Mouse (Mus musculus): ENCODE measurements around the gene Ints13.
A peak's percentile ranks its signal among the peaks of the same experiment; 100 is the strongest.
"Not testable (repeated sequence)": the region's sequence is repeated elsewhere in the genome, so short reads cannot be mapped to it uniquely, and the experiment has no call there.

The Ints13 gene

GRCm38 (mm10) chr6:146577310-146578109 is at the start of gene Ints13:
Gene Ints13 (minus strand): TSS chr6:146577835.
- peak; percentile 95 for DNase-seq

GRCm38 (mm10) chr6:146616670-146617069 is 39.0 kb upstream of the Ints13 start:
- DNase-seq, result no peak

- no peak for DNase-seq
Measured at GRCm38 (mm10) chr6:146615891-146616290, 38.3 kb upstream of the Ints13 start.

DNA sequence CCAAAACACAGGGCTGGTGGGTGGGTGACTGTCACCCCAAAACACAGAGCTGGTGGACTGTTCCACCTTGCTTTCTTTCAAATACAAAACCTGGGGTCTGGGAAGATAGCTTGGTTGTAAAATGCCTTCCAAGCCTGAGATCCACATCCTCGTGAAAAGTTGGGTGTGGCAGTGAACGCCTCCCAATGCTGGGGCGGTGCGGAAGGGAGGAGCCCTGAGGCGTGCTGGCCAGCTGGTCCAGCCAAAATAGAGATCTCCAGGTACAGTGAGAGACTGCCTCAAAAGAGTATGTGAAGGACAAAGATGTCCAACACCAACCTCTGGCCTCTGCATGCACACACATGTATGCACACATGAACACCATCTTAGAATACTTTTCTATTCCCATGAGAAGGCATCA is 36.9 kb upstream of the Ints13 start:
- no peak for DNase-seq

- no peak for DNase-seq
Measured at GRCm38 (mm10) chr6:146613907-146614306, 36.3 kb upstream of the Ints13 start.

DNA sequence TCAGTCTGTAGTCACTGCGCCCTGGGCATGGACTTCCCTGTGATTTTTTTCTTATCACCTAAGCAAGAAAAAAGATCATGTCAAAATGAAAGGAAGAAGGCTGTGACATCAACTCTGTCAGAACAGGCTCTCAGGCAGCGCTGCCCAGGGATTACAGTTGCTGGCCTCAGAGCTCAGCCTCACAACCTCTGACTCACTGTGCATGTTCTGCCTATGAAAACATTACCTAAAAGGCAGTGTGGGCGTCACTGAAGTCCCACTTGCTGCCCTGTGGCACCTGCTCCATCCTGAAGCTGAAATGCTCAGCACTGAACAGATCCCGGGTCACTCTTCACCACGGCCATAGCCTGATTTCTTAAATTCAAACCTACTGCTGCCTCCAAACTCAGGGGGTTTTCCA is 35.1 kb upstream of the Ints13 start:
- no peak for DNase-seq

GRCm38 (mm10) chr6:146611897-146612296 is 34.3 kb upstream of the Ints13 start:
- DNase-seq, result no peak

- DNase-seq, result no peak
Measured at GRCm38 (mm10) chr6:146611385-146611784, 33.8 kb upstream of the Ints13 start.

- no peak for DNase-seq
Measured at GRCm38 (mm10) chr6:146603651-146604050, 26.0 kb upstream of the Ints13 start.

DNA sequence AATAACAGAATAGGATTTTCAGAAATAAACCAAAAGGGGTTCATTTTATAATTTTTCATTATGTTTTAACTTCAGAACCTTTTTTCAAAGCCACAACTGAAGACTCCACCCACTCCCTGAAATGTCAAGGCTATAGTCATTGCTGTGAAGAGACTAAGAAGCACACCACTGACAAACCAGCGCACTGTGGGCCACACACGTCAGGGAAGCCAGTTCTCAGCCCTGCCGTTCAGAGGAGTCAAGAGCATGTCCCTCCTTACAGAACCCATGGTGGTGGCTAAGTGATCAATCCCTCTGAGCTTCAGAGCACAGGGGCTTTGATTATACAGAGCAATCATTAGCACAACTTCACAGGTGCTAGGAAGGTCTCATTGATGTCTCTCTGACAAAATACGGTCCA is 25.0 kb upstream of the Ints13 start:
- no peak for DNase-seq

- DNase-seq, result no peak
Measured at GRCm38 (mm10) chr6:146585134-146585533, 7.5 kb upstream of the Ints13 start.

GRCm38 (mm10) chr6:146583366-146584046 is 5.9 kb upstream of the Ints13 start:
- DNase-seq, result no peak

DNA sequence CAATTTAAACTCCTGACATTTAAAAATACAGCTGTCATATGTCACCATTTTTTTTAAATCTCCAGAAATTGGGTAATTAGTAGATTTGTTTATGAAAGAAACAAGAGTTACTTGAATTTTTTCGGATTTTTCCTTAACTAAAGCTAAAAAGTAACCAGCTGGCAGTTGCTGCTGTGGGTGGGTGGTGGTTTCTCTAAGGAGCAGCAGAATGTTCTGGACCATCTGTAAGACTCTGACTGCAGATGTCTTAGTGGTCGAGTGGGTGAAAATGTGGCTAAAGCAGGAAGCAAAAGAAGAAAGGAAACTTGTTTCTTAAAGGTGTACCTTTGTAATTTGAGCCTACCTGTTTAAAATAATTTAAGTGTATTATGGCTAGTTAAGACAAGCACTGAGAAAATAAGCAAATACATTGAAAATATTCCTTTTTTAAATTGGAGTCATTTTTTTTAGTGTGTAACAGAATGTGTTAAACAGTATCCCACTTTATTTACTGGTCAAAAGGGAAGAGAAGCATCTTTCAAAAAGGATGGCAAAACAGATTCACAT is 2.8 kb upstream of the Ints13 start:
- no peak for DNase-seq

GRCm38 (mm10) chr6:146578586-146578985 is 951 bp upstream of the Ints13 start:
- DNase-seq, result no peak

GRCm38 (mm10) chr6:146578111-146578531 is 486 bp upstream of the Ints13 start:
- peak; percentile 67 to 70 for DNase-seq

DNA sequence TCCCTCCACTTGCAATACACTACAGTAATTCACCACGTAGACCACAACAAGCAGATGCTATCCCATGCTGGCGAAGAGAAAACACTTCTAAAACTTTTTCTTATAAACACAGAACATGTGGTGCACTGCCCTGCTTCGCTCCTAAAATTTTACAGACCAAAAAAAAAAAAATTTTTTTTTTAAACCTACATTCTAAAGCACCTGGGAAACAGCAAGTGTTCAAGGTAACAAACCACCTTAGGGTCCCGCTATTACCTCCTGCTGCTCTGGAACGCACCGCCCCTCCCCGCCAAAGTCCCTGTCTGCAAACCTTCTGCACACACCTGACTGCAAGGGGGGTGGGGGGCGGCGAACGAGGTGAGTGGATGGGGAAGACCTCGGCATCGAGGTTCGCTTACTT is 732 bp downstream of the Ints13 start, which contains the start of gene Fgfr1op2:
Gene Fgfr1op2 (plus strand): TSS at position 301 of the 400 bp plus-strand sequence.
- DNase-seq, result no peak

GRCm38 (mm10) chr6:146572073-146572472 is 5.6 kb downstream of the Ints13 start:
- DNase-seq, result no peak

DNA sequence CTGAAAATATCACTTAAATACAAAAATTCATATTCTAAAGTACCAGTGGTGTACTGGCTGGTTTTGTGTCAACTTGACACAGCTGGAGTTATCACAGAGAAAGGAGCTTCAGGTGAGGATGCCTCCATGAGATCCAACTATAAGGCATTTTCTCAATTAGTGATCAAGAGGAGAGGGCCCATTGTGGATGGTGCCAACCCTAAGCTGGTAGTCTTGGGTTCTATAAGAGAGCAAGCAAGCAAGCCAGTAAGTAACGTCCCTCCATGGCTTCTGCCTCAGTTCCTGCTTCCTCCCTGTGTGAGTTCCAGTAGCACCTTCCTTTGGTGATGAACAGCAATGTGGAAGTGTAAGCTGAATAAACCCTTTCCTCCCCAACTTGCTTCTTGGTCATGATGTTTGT is 15.2 kb downstream of the Ints13 start:
- DNase-seq, result not testable (repeated sequence)

DNA sequence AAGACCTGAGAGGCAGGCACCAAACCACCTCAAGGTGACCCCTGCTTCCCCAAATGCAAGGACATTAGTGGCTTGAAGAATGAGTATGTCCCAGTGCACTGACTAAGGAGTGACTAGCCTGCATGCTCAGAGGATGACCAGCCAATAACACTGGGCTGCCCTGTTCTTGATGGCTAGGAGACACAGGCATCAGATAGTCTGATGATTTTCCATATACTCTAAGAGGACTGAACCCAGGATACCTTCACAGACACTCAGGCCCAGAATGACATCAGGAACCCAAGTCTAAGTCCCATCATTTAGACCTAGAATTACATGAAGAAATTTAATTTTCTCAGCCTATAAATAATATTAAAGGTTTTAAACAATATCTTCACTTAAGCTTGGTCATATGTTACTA is 26.3 kb downstream of the Ints13 start:
- DNase-seq, result no peak

DNA sequence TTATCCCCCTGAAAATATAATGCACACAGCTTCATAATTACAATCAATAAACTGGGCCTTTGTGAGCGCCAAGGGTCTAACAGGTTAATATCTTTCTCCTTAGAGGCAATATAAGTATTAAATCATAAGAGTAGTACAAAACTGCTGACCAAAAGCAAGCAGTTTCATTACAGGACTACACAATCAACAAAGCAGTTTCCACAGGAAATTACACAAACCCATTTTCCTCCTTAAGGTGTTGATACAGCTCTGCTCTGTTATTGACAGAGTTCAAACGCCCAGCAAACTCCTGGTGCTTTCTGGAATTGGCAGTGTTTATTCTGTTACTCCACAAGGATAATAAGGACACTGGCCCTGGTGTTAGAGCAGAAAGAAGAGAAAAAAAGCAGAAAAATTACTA is 27.2 kb downstream of the Ints13 start:
- DNase-seq, result no peak

GRCm38 (mm10) chr6:146545289-146545865 is 32.3 kb downstream of the Ints13 start:
- no peak for DNase-seq

DNA sequence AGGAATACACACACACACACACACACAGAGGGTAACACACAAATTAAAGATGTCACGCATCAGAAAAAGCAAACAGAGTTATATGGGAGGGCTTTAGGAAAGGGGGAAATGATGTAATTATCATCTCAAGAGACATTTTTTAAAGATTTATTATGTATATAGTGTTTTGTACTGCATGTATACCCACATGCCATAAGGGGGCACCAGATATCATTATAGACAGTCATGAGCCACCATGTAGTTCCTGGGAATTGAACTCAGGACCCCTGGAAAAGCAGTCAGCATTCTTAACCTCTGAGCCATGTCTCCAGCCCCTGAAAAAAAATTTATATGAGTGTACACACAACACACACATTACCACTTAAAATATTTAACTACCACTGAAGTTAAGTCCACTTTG is 33.0 kb downstream of the Ints13 start:
- DNase-seq, result no peak

GRCm38 (mm10) chr6:146540386-146540785 is 37.2 kb downstream of the Ints13 start:
- no peak for DNase-seq

DNA sequence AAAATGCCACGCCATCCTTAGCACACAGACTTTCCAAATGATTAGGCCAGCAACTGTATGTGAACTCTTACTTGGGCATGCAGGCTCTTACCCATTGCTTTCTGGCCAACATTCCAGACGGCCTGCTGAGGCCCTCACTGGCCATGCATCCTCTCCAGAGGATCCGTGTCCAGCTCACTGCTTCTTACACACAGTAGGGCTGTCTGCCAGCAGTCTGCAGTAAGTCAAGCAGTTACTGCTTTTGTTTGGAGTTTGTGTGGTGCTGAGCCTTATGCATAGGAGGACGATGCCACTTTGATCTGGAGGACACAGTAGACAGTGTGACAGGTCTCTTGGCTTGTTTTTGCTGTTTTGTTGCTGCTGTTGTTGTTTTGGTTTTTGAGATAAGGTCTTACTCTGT is 39.0 kb downstream of the Ints13 start:
- DNase-seq, result no peak

Measured in spleen, adult 18-20 months (tissue).